Mouse (Mus musculus): Measurements from ENCODE around the gene Taar7b. TPM values are rescaled to one million over a fixed set of nuclear protein-coding genes. Genes with fewer than 3 reads are reported as not detected.

Taar7b gene
- polyA plus RNA-seq, 1 experiment from 2014 or later: not detected

GRCm38 (mm10) chr10:23970656-23971165 is 29.0 kb upstream of the Taar7b start, which contains the start of gene Taar5:
Gene Taar5 (plus strand): TSS chr10:23970706.
- no peak within 1 kb of the TSS for H3K27ac ChIP-seq
- no peak within 1 kb of the TSS for H3K4me2 ChIP-seq (ENCODE audit: low read length)
- no peaks in the 10 kb centered on the region for H3K4me1 ChIP-seq (replicated peaks; ENCODE audit: insufficient read depth, low read length)
- H3K27me3 ChIP-seq (ENCODE audit: insufficient read depth, low read length): no peaks in the 10 kb centered on the region
- no peaks in the 10 kb centered on the region for H3K9me3 ChIP-seq (replicated peaks; ENCODE audit: low read length)
- no peak within 1 kb of the TSS for H3K4me3 ChIP-seq (replicated peaks; ENCODE audit: low read depth, low read length)
- DNase-seq (ENCODE audit: low spot score) (no peak), ATAC-seq (replicated peaks; ENCODE audit: low FRiP score, low read depth) (no peak)
- no peak for TF ChIP-seq CTCF (IDR thresholded peaks at IDR 0.05; ENCODE audit: low read depth)
- WGBS: 92% methylated on average over 11 of the region's 11 CpGs
- no peaks in the 10 kb centered on the region for H3K36me3 ChIP-seq (ENCODE audit: insufficient read depth, low read length)
- no peak within 1 kb of the TSS for H3K9ac ChIP-seq (ENCODE audit: low read depth, low read length)

DNA sequence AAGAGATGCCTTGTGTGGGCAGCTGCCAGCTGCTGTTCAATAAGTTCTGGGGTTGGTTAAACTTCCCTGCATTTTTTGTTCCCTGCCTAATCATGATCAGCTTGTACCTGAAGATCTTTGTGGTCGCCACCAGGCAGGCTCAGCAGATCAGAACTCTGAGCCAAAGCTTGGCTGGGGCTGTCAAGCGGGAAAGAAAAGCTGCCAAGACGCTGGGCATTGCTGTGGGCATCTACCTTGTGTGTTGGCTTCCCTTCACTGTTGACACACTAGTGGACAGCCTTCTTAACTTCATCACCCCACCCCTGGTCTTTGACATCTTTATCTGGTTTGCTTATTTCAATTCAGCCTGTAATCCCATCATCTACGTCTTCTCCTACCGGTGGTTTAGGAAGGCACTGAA is 28.5 kb upstream of the Taar7b start:
- Histone ChIP-seq H3K27ac (no peak overlapping the region), H3K4me3 (replicated peaks; ENCODE audit: low read depth, low read length) (no peak overlapping the region), H3K36me3 (ENCODE audit: insufficient read depth, low read length) (no peaks in the 10 kb centered on the region), H3K27me3 (ENCODE audit: insufficient read depth, low read length) (no peaks in the 10 kb centered on the region), H3K9ac (ENCODE audit: low read depth, low read length) (no peak overlapping the region), H3K4me2 (ENCODE audit: low read length) (no peak overlapping the region), H3K9me3 (replicated peaks; ENCODE audit: low read length) (no peaks in the 10 kb centered on the region), H3K4me1 (replicated peaks; ENCODE audit: insufficient read depth, low read length) (no peaks in the 10 kb centered on the region)
- ATAC-seq (replicated peaks; ENCODE audit: low FRiP score, low read depth) (no peak), DNase-seq (ENCODE audit: low spot score) (no peak)
- WGBS: 89% methylated on average over 5 of the region's 5 CpGs
- no peak for TF ChIP-seq CTCF (IDR thresholded peaks at IDR 0.05; ENCODE audit: low read depth)

- Histone ChIP-seq H3K9ac (ENCODE audit: low read depth, low read length) (no peak overlapping the region), H3K4me3 (replicated peaks; ENCODE audit: low read depth, low read length) (no peak overlapping the region), H3K27ac (no peak overlapping the region), H3K27me3 (ENCODE audit: insufficient read depth, low read length) (no peaks in the 10 kb centered on the region), H3K9me3 (replicated peaks; ENCODE audit: low read length) (no peaks in the 10 kb centered on the region), H3K4me1 (replicated peaks; ENCODE audit: insufficient read depth, low read length) (no peaks in the 10 kb centered on the region), H3K4me2 (ENCODE audit: low read length) (no peak overlapping the region), H3K36me3 (ENCODE audit: insufficient read depth, low read length) (no peaks in the 10 kb centered on the region)
- DNase-seq (ENCODE audit: low spot score): no peak
- no peak for TF ChIP-seq CTCF (IDR thresholded peaks at IDR 0.05; ENCODE audit: low read depth)
- WGBS: 54% methylated on average over 4 of the region's 4 CpGs
- ATAC-seq (replicated peaks; ENCODE audit: low FRiP score, low read depth): no peak
Observed at GRCm38 (mm10) chr10:23977958-23978357, 21.8 kb upstream of the Taar7b start.

GRCm38 (mm10) chr10:23978901-23979705 is 20.6 kb upstream of the Taar7b start:
- H3K36me3 ChIP-seq (ENCODE audit: insufficient read depth, low read length): no peaks in the 10 kb centered on the region
- H3K9me3 ChIP-seq (replicated peaks; ENCODE audit: low read length): no peaks in the 10 kb centered on the region
- no peak overlapping the region for H3K4me3 ChIP-seq (replicated peaks; ENCODE audit: low read depth, low read length)
- DNase-seq (ENCODE audit: low spot score) (peak; percentile 89), ATAC-seq (replicated peaks; ENCODE audit: low FRiP score, low read depth) (peak; percentile 66; the same call in 1 of the 2 replicates)
- peak; percentile 91 for TF ChIP-seq CTCF (IDR thresholded peaks at IDR 0.05; ENCODE audit: low read depth)
- 51% methylated on average over 16 of the region's 16 CpGs for WGBS
- no peaks in the 10 kb centered on the region for H3K27me3 ChIP-seq (ENCODE audit: insufficient read depth, low read length)
- no peaks in the 10 kb centered on the region for H3K4me1 ChIP-seq (replicated peaks; ENCODE audit: insufficient read depth, low read length)
- H3K27ac ChIP-seq: no peak overlapping the region
- no peak overlapping the region for H3K4me2 ChIP-seq (ENCODE audit: low read length)
- no peak overlapping the region for H3K9ac ChIP-seq (ENCODE audit: low read depth, low read length)

DNA sequence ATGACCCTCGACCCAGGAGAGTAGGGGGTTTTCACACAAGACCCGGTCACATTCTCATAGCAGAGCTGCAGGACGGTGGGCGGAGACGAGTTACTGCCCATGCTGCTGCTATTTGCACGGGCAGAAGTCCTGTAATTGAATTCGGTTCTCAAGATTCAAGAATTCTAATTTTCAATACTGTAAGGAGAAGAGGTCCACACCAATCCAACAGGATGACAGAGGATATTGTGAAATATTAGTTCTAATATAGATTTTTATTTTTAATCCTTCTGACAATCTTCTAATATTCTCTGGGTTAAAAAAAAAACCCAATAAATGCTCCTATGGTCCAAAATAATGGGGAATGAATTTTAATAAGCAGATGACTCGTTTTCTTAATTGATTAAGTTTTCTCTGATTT is 14.2 kb upstream of the Taar7b start, which contains the start of gene Taar6:
TSS of gene Taar6 (minus strand) at position 101 of the 400 bp plus-strand sequence.
- no peak for TF ChIP-seq CTCF (IDR thresholded peaks at IDR 0.05; ENCODE audit: low read depth)
- no peak within 1 kb of the TSS for H3K27ac ChIP-seq
- H3K4me3 ChIP-seq (replicated peaks; ENCODE audit: low read depth, low read length): no peak within 1 kb of the TSS
- H3K9ac ChIP-seq (ENCODE audit: low read depth, low read length): no peak within 1 kb of the TSS
- H3K9me3 ChIP-seq (replicated peaks; ENCODE audit: low read length): no peaks in the 10 kb centered on the region
- no peaks in the 10 kb centered on the region for H3K27me3 ChIP-seq (ENCODE audit: insufficient read depth, low read length)
- DNase-seq (ENCODE audit: low spot score) (no peak), ATAC-seq (replicated peaks; ENCODE audit: low FRiP score, low read depth) (no peak)
- 73% methylated on average over 8 of the region's 8 CpGs for WGBS
- H3K36me3 ChIP-seq (ENCODE audit: insufficient read depth, low read length): no peaks in the 10 kb centered on the region
- H3K4me1 ChIP-seq (replicated peaks; ENCODE audit: insufficient read depth, low read length): no peaks in the 10 kb centered on the region
- no peak within 1 kb of the TSS for H3K4me2 ChIP-seq (ENCODE audit: low read length)

- no peak for ATAC-seq (replicated peaks; ENCODE audit: low FRiP score, low read depth)
Observed at GRCm38 (mm10) chr10:23986419-23986818, 13.3 kb upstream of the Taar7b start.

More at GRCm38 (mm10) chr10:23986419-23986818, 13.3 kb upstream of the Taar7b start:
- no peaks in the 10 kb centered on the region for H3K9me3 ChIP-seq (replicated peaks; ENCODE audit: low read length)
- 79% methylated on average over 5 of the region's 5 CpGs for WGBS
- no peak overlapping the region for H3K4me2 ChIP-seq (ENCODE audit: low read length)
- H3K27ac ChIP-seq: no peak overlapping the region
- H3K4me1 ChIP-seq (replicated peaks; ENCODE audit: insufficient read depth, low read length): no peaks in the 10 kb centered on the region
- no peaks in the 10 kb centered on the region for H3K36me3 ChIP-seq (ENCODE audit: insufficient read depth, low read length)
- H3K27me3 ChIP-seq (ENCODE audit: insufficient read depth, low read length): no peaks in the 10 kb centered on the region
- no peak for DNase-seq (ENCODE audit: low spot score)
- TF ChIP-seq CTCF (IDR thresholded peaks at IDR 0.05; ENCODE audit: low read depth): no peak
- no peak overlapping the region for H3K4me3 ChIP-seq (replicated peaks; ENCODE audit: low read depth, low read length)
- H3K9ac ChIP-seq (ENCODE audit: low read depth, low read length): no peak overlapping the region
